Mouse (Mus musculus) ovary, postnatal 14 days (tissue): Measurements from ENCODE around the gene AW146154.
"Not testable (repeated sequence)": the region's sequence is repeated elsewhere in the genome, so short reads cannot be mapped to it uniquely, and the experiment has no call there.

Source experiments
- DNase-seq: peaks from one replicate; pipeline ENCODE4 v3.0.0; 2022; ENCODE audit warnings: low spot score

The AW146154 gene

DNA sequence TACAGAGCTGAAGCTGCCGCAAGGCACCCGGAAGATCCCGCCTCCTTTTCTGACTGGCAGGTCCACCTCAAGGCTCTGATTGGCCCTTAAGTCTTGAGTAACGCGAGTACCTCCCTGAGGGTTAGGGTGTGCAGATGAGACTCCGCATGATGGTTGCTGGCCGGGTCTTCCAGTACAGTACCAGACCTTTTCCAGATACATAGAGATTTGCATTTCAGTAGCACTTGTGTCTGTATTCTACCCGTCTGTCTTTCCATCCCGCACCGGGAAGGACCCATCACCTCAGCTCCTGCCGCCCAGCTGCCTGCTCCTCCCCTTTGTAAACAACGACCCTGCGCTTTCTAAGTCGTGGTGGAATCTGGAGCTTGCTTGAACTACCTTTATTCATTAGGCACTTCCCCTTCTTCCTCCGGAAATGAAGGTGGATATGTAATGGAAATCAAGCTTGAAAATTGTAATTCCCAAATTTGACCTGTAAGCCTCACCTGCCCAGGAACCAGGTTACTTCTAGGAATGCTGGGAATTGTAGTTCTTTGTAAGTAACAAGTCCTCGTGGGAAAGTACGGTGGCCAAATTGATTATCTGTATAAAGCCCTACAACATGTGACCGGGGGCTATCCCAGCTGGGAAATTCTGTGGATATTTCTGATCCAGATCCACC lies at the start of gene AW146154, which contains the start of gene Gm20449:
TSS of gene AW146154 (minus strand) at position 502 of the 661 bp plus-strand sequence.
TSS of gene Gm20449 (minus strand) at position 29 of the 661 bp plus-strand sequence.
- peak; percentile 98 for DNase-seq

DNA sequence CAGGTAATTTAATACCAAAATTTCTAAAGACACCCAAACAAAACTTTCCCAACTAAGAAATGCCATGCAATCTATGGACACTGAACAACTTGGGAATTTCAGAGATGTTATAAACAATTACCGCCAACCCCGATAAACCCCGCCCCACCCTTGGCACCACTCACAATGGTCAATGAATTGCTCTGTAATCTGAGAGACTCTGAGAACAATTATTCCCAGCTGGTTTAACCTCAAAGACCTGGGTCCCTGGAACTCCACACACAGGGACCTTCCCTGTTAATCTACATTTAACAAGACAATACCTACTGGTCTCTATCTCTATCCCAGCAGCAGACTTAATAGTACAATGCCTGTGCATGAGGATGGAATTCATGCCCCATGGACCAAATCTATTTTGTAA lies 13.0 kb upstream of the AW146154 start:
- DNase-seq = no peak

DNA sequence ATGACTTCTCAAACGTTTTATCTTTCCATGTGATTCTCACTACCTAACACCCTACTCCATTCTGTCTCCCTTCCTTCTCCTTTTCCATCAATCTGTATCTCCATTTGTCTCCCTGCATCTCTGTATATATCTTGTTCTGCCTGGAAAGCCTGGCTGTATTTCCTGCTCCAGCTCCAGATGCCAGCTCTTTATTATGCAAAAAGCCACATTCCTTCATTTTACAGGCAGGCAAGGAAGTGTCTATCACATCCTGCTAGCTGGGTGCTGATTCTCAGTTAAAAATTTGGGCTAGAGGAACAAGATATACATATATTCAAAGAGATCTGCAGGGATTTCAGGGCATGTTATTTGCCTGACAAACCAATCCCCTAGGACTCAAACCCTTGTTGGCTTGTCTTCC lies 12.5 kb upstream of the AW146154 start:
- DNase-seq = no peak

DNA sequence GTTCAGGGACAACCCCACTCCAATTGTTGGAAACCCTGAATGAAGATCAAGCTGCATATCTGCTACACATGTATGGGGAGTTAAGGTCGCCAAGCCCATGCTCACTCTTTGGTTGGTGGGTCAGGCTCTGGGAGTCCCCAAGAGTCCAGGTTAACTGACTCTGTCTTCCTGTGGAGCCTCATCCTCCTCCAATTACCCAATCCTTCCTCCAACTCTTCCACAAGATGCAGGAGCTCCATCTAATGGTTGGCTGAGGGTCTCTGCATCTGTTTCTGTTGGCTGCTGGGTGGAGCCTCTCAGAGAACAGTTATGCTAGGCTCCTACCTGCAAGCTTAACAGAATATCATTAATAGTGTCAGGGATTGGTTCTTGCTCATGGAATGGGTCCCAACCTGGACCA lies 2.7 kb upstream of the AW146154 start:
- no peak for DNase-seq

- DNase-seq = peak; percentile 46
These were observed 653 bp upstream of the AW146154 start for GRCm38 (mm10) chr7:41500151-41500934.

- DNase-seq = not testable (repeated sequence)
These were observed 687 bp downstream of the AW146154 start for GRCm38 (mm10) chr7:41499018-41499388.

- not testable (repeated sequence) for DNase-seq
These were observed 1.2 kb downstream of the AW146154 start for GRCm38 (mm10) chr7:41498464-41498863.

GRCm38 (mm10) chr7:41497871-41498270 lies 1.8 kb downstream of the AW146154 start:
- DNase-seq = no peak

DNA sequence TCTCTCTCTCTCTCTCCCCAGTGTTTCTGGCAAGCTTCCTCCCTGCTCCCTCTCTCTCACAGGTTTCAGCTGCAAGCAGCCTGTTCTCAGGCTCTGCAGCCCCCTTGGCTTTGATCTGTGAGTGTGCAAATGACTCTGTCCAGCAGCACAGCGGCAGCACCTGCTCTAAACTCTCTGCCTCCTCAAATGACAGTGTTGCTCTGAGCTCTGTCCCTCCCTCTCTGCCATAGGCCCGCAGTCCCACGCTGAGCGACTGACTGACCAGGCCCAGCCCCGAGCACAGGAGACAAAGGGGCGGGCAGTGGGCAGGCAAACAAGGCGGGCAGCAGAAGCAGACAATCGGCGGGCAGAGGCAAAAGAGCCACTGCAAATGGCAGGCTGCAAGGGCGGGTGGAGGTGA lies 47.8 kb downstream of the AW146154 start:
- DNase-seq = no peak

DNA sequence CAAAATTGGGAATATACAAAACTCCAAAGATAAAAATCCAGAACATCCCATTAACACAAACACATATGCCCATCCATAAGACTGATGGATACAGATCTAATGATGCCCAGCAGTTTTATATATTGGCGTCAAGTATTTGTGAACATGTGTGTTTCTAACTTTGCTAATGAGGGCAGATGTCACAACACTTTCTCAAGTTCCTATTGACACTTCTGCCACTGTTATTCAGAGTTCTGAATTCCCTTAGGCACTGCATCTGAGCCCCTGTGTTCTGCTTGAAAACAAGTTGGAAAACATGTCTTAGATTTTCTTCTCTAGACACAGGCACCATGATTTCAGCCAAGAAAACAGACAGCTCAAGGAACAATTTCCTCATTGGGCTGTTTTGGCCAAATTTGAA lies 51.1 kb downstream of the AW146154 start, which contains the start of gene Vmn2r57:
TSS of gene Vmn2r57 (minus strand) at position 101 of the 400 bp plus-strand sequence.
- DNase-seq = not testable (repeated sequence)
